Mouse (Mus musculus) spleen, embryonic (tissue): Measurements from ENCODE around the gene Gnptab.

Source experiments
- CTCF ChIA-PET: fragments of 350-600 bp; sonication (Branson Sonifier 250); formaldehyde crosslinking; loops from one replicate; lab custom pipeline; 2022; lab: Charles Lee

The Gnptab gene

GRCm38 (mm10) chr10:88376770-88377169 is 2.2 kb upstream of the Gnptab start:
- CTCF ChIA-PET, result interaction anchor here (0.5 to 1.2 kb wide), 6 partner anchors 19 to 1367 kb away, joined by 3 to 4 read pairs (median 3); no protein-coding TSS in a partner anchor

- CTCF ChIA-PET, result interaction anchor here (0.7 to 1.9 kb wide), 4 partner anchors 20 to 135 kb away, joined by 3 to 11 read pairs (median 6); no protein-coding TSS in a partner anchor
Observed at GRCm38 (mm10) chr10:88377666-88378065, 1.3 kb upstream of the Gnptab start.

- CTCF ChIA-PET, result interaction anchor here (1.4 kb wide), 1 partner anchor 9 kb away, joined by 3 read pairs; no protein-coding TSS in a partner anchor
Observed at GRCm38 (mm10) chr10:88380002-88380401, 1.1 kb downstream of the Gnptab start.

GRCm38 (mm10) chr10:88380430-88381060 is 1.6 kb downstream of the Gnptab start:
- CTCF ChIA-PET, result interaction anchor here (0.7 kb wide), 1 partner anchor 124 kb away, joined by 3 read pairs; no protein-coding TSS in a partner anchor

- CTCF ChIA-PET, result no interaction called here
Observed at GRCm38 (mm10) chr10:88381286-88381685, 2.4 kb downstream of the Gnptab start.

GRCm38 (mm10) chr10:88382009-88382408 is 3.1 kb downstream of the Gnptab start:
- CTCF ChIA-PET, result no interaction called here

GRCm38 (mm10) chr10:88383479-88383878 is 4.5 kb downstream of the Gnptab start:
- CTCF ChIA-PET, result no interaction called here

GRCm38 (mm10) chr10:88384081-88384480 is 5.1 kb downstream of the Gnptab start:
- CTCF ChIA-PET, result no interaction called here

- CTCF ChIA-PET, result interaction anchor here (0.5 to 0.7 kb wide), 3 partner anchors 8 to 59 kb away, joined by 3 to 4 read pairs (median 3); no protein-coding TSS in a partner anchor
Observed at GRCm38 (mm10) chr10:88385290-88385689, 6.4 kb downstream of the Gnptab start.

GRCm38 (mm10) chr10:88385758-88386157 is 6.8 kb downstream of the Gnptab start:
- CTCF ChIA-PET, result interaction anchor here (0.5 to 0.6 kb wide), 2 partner anchors 8 to 39 kb away, joined by 3 to 4 read pairs; no protein-coding TSS in a partner anchor

- CTCF ChIA-PET, result interaction anchor here (0.6 kb wide), 2 partner anchors 7 to 414 kb away, joined by 3 read pairs; no protein-coding TSS in a partner anchor
Observed at GRCm38 (mm10) chr10:88386251-88386650, 7.3 kb downstream of the Gnptab start.

- CTCF ChIA-PET, result interaction anchor here (1.5 kb wide), 1 partner anchor 10 kb away, joined by 3 read pairs; the partner anchor contains the start of genes Dram1 and Gnptab
Observed at GRCm38 (mm10) chr10:88389576-88389975, 10.6 kb downstream of the Gnptab start.

GRCm38 (mm10) chr10:88390096-88390790 is 11.3 kb downstream of the Gnptab start:
- CTCF ChIA-PET, result interaction anchor here (0.7 kb wide), 1 partner anchor 32 kb away, joined by 5 read pairs; no protein-coding TSS in a partner anchor

GRCm38 (mm10) chr10:88391495-88391894 is 12.6 kb downstream of the Gnptab start:
- CTCF ChIA-PET, result no interaction called here

- CTCF ChIA-PET, result no interaction called here
Observed at GRCm38 (mm10) chr10:88392181-88392847, 13.4 kb downstream of the Gnptab start.

- CTCF ChIA-PET, result interaction anchor here (0.5 to 0.6 kb wide), 2 partner anchors 22 to 247 kb away, joined by 4 to 5 read pairs; no protein-coding TSS in a partner anchor
Observed at GRCm38 (mm10) chr10:88398668-88399243, 19.8 kb downstream of the Gnptab start.

- CTCF ChIA-PET, result interaction anchor here (0.6 to 0.8 kb wide), 2 partner anchors 30 to 247 kb away, joined by 3 to 5 read pairs; no protein-coding TSS in a partner anchor
Observed at GRCm38 (mm10) chr10:88399271-88399670, 20.3 kb downstream of the Gnptab start.

GRCm38 (mm10) chr10:88403021-88403420 is 24.1 kb downstream of the Gnptab start:
- CTCF ChIA-PET, result no interaction called here

- CTCF ChIA-PET, result no interaction called here
Observed at GRCm38 (mm10) chr10:88404220-88404619, 25.3 kb downstream of the Gnptab start.

- CTCF ChIA-PET, result interaction anchor here (0.7 kb wide), 1 partner anchor 16 kb away, joined by 3 read pairs; no protein-coding TSS in a partner anchor
Observed at GRCm38 (mm10) chr10:88405812-88406211, 26.9 kb downstream of the Gnptab start.
